Mouse (Mus musculus) cerebellum, adult 11 months (tissue): Measurements from ENCODE around the gene Gm47791.

Source experiments
- DNase-seq: peaks from one replicate; pipeline ENCODE4 v3.0.0; 2022

The Gm47791 gene

GRCm38 (mm10) chr1:82783559-82783958 lies 12.5 kb upstream of the Gm47791 start:
- no peak for DNase-seq

DNA sequence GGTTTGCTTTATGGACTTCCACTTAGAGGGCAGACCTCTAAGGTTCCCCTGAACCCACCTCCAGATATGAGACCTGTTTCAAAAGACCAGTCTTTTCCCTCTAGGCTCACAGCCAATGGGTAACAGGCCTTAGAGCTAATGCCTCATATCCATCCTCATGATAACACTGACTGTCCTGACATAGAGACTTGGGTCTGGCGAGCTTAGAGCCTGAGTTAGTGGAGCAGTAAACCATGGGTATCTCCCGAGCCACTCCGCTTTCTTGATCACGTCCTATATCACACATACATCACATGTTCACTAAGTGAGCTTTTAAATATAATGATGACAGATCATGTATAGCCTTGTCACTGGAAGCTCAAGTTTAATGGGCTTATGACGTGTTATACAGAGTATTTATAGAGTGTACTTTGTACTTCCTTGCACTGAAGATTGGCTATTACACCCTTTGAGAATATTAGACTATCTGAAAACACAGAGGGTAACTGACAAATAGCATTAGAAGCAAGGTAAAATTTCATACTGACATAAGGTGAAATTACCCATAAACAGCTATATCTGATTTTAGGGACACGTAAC lies 8.4 kb upstream of the Gm47791 start:
- no peak for DNase-seq

DNA sequence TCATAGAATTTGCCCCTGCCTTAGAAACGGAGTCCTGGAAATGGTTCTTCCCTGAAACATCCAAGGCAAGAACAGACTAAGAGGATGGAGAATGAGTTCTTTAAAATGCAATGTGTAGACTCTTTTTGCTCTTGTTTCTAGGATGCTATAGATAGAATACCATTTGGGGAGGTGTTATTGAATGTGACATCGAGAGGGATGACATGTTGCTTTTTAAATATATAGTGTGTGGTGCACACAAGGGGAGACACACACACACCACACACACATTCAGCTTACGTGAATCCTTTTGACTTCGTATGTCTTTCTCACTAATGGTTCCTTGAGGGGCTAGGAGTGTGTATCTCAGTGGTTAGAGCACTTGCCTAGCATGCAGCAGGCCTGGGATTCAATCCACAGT lies 4.2 kb upstream of the Gm47791 start:
- DNase-seq: no peak

DNA sequence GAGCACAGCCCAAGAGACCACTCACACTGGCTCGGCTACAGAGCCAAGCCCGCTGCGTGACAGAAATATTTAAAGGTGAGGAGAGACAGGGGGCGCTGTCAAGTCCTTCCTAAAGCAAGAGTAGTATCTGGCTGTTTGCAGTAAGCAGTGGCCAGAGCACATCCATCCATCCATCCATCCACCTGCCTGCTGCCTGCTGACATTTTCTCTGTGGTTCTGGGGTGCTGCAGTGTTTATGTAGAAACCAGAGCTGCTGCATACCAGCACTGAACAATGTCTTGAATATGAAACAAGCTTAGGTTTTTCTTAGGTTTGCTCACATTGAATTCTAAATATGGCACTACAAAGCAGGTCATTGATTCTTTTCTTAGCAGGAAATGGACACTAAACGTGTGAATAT lies 2.2 kb upstream of the Gm47791 start:
- DNase-seq: no peak

- DNase-seq: no peak
These were observed 1.4 kb upstream of the Gm47791 start for GRCm38 (mm10) chr1:82772428-82772827.

DNA sequence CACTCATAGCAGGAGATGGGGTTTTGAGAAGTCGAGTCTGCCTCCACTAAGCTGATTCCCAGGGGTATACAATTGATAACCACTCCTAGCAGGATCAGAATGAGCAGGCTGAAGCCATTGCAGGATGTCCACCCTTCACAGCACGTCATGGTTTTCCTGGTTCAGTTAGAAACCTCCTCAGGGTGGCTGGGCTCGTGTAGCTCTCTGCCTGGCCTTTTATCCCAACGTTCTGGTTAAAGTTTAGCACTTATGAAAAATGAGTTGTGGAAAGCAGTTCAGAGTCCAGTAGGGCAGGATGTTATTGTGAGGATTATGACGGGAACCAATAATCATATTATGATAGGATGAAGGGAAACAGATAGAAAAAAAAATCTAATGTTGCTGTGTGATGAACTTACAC lies 2.8 kb downstream of the Gm47791 start, which contains the start of gene Tm4sf20:
TSS of gene Tm4sf20 (minus strand) at position 193 of the 400 bp plus-strand sequence.
- no peak for DNase-seq

- DNase-seq: no peak
These were observed 4.4 kb downstream of the Gm47791 start for GRCm38 (mm10) chr1:82766641-82767040.

DNA sequence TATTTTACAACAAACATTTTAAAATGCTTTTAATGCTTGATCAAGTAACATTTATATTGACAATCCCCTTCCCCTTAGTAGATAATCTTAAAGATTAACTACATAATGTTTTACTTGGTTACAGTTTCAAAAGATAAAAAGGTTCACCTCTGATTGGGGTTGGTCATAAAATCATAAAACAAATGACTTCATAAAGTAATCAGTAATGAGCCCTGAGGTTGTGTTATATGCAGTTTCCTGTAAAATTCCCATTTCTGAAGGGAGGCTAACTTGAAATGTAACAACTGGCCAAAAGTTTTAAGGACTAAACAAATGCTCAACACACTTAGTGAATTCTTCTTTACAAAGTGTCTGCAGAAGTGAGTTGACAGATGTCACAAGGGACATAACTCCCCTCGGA lies 4.8 kb downstream of the Gm47791 start:
- no peak for DNase-seq

GRCm38 (mm10) chr1:82762274-82762673 lies 8.8 kb downstream of the Gm47791 start:
- DNase-seq: no peak

GRCm38 (mm10) chr1:82761454-82762169 lies 9.4 kb downstream of the Gm47791 start:
- DNase-seq: no peak

- no peak for DNase-seq
These were observed 11.5 kb downstream of the Gm47791 start for GRCm38 (mm10) chr1:82759520-82759919.

GRCm38 (mm10) chr1:82747714-82748452 lies 23.2 kb downstream of the Gm47791 start:
- DNase-seq: no peak

DNA sequence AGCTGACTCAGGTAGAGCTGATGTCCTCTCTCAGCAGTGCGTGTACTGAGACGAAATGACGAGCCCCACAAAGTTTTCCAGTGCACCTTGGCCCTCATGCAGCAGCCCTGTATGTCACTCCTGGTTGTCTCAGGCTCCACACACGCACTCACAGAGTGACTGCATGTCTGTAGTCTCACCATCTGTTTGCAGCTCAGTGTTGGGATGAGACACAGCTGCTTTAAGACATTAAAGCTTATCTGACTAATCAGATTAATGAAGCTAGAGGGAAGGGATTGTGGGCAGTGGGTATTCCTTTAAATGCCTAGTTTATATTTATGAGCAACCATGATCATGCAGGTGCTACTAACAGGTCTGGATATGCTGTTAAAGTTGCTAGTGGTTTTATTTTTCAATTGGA lies 24.6 kb downstream of the Gm47791 start:
- DNase-seq: no peak

GRCm38 (mm10) chr1:82743962-82744361 lies 27.1 kb downstream of the Gm47791 start:
- no peak for DNase-seq

GRCm38 (mm10) chr1:82741539-82741938 lies 29.5 kb downstream of the Gm47791 start:
- no peak for DNase-seq

GRCm38 (mm10) chr1:82738066-82738465 lies 33.0 kb downstream of the Gm47791 start:
- no peak for DNase-seq

GRCm38 (mm10) chr1:82733357-82733756 lies 37.7 kb downstream of the Gm47791 start:
- no peak for DNase-seq

DNA sequence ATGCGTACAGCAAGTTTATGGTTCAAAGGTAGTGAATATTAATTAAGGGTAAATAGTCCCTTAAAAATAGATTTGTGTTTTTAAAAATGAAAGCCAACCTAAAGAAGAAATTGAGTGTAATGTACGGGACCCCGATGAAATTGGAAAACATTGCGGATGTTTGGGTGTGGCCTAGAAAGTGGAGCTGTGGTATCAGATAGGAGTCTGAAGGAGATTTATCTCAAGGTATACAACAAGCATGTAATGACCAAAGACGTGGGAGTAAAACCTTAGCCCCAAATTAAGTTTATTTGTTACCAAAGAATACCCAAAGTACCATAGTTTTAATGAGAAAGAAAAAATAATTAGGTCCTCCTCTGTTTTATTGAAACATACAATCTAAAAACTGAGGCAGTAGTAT lies 44.6 kb downstream of the Gm47791 start:
- DNase-seq: no peak

DNA sequence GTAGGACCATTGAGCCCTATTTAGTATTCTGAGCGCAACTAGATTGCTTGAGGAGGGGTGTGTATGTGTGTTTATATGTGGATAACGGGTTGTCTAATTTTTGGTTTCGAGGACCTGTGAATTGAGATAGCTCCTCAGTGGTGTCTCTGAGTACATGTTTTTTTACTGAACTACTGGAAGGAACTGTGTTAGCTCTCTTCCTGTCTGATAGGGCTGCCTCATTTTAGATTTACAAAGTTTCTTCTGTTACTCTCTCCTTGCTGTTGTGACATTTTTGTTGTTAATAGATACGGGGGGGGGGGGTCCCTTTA lies 45.2 kb downstream of the Gm47791 start:
- no peak for DNase-seq

- DNase-seq: no peak
These were observed 45.8 kb downstream of the Gm47791 start for GRCm38 (mm10) chr1:82725026-82725874.

DNA sequence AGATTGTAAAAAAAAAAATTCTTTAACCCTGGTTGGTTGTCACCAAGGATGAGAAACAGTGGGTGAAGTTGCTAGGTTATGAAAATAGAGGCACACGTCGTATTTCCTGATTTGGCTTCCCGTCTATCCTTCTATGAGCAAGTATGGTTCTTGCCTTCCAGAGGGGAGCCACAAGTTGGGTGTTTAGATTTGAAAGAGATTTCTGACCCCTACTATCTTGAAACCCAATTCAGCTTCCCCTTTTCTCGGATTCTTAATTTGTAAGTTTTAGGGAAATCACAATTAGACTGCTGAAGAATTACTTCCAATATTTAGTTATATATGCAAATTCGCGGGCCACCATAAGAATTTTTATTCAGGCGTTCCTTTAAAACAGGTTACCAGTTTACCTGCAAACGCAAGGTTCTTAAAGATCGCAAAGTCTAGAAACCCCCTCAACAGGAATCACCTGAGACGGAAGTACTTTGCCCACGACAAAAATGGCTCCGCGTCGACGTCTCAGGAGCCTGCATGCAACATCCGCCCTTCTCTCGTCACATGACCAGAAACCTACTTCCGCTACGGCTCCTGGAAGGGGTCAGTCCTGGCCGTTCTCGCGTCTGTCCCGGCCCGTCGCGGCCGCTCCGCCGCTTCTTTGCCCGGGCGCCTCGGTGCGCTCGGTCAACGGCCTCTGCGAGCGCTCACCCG lies 46.6 kb downstream of the Gm47791 start, which contains the start of gene Mff:
TSS of gene Mff (plus strand) at position 552 of the 687 bp plus-strand sequence.
- peak; percentile 90 for DNase-seq
